Comparison of ENCODE assay signal across 1 mouse cellular context in the genomic region with DNA sequence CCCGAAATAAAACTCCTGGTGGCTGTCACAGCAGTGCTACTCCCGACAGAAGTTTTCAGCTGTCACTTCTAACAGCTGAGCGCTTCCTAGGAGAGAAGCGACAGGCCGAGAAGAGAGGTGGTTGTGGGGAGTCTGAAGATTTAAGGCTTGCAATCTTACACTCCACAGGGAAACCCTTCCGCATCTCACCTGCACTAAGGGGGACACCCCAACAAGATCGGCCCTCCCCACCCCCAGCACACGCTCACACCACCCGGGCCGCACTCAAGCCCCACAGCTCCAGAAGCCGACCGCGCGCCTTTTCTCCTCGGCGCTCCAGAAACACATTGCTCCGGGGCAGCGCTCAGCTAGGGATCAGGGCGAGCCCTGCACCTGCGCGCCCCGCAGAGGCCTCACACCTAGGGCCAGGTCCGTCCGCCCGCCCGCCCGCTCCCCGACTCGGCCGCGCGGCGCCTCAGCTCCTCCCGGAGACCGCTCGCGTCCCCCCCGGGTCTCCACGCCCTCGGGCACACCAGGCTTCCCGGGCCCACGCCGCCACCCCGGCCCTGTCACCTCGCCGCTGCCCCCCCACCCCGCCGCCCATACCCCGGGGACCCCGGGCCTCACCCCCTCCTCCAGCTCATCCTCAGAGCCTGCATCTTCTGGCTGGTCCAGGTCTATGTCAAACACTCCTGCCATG.
TF ChIP-seq lines count a peak whose summit lies in the region.

No protein-coding gene starts in this region.

TF ChIP-seq in C2C12, 6 proteins besides CTCF, POLR2A, EP300 and RAD21:
- no peak for TF ChIP-seq MYOG (IDR thresholded peaks at IDR 0.05; ENCODE audit: control insufficient read depth, extremely low read depth, insufficient read length)
- TF ChIP-seq FOSL1 (IDR thresholded peaks at IDR 0.05; ENCODE audit: insufficient read depth, low read length, poor library complexity, severe bottlenecking) = no peak
- no peak for TF ChIP-seq MAX (IDR thresholded peaks at IDR 0.05)
- TF ChIP-seq CEBPB (IDR thresholded peaks at IDR 0.05; ENCODE audit: low read depth) = no peak
- TF ChIP-seq MYOD1 (IDR thresholded peaks at IDR 0.05; ENCODE audit: control insufficient read depth, insufficient read length, low read depth) = no peak
- TF ChIP-seq USF1 (IDR thresholded peaks at IDR 0.05; ENCODE audit: low read depth) = no peak
